9 mouse cellular contexts compared by ENCODE assay signal in the genomic region with DNA sequence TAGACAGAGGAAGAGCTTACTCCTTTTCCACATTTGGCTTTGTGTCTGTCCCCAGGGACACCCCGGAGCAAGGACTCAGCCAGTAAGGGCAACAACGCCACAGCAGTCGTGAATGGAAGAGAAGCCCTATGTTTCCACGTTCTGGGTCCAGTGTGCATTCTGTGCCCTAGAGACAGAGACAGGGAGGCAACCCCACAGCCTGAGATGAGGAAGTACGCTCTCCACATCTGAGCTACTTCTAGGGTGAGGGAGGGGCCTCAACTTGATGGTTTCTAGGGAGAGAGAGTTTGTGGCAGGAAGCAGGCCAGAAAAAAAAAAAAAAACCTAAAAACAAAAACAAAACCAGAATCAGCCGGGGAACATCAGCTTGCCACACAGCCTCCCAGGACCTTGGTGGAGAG.
DNase-seq lines count a peak whose midpoint lies in the region; ATAC-seq and TF ChIP-seq lines count a peak whose summit lies in the region.
"Had no signal": no experiment of that assay in that cellular context is flagged by ENCODE, and none has a peak within 500 bp of the region (broad histone marks: within the 10 kb centered on the region; RNA-seq: fewer than 3 reads in every experiment).

No protein-coding gene starts in this region.

- H3K27ac ChIP-seq in left cerebral cortex, adult 2 months = no peak overlapping the region
- no peak overlapping the region for H3K27ac ChIP-seq in kidney, adult 2 months (ENCODE audit: insufficient read depth, low read depth, low read length)
- H3K27ac ChIP-seq in forebrain, embryonic 16.5 days (ENCODE audit: low read length) = no peak overlapping the region
- H3K27ac ChIP-seq: hindbrain, embryonic 14.5 days had no signal

- H3K9ac ChIP-seq in forebrain, embryonic 16.5 days (replicated peaks; ENCODE audit: low read depth, low read length) = no peak overlapping the region
- H3K9ac ChIP-seq: hindbrain, embryonic 14.5 days had no signal

- no peak overlapping the region for H3K4me3 ChIP-seq in left cerebral cortex, adult 2 months
- no peak overlapping the region for H3K4me3 ChIP-seq in kidney, adult 2 months (ENCODE audit: insufficient read depth, low read depth, low read length)
- H3K4me3 ChIP-seq in forebrain, embryonic 16.5 days (replicated peaks; ENCODE audit: low read length) = no peak overlapping the region

- no peaks in the 10 kb centered on the region for H3K36me3 ChIP-seq in kidney, adult 2 months (ENCODE audit: control insufficient read depth, insufficient read depth, low read length)
- no peaks in the 10 kb centered on the region for H3K36me3 ChIP-seq in forebrain, embryonic 16.5 days (ENCODE audit: control insufficient read depth, insufficient read depth)

- intact Hi-C loops in left cerebral cortex, adult 2 months (cut with DNase I) = no loop called here

- TF ChIP-seq CTCF in left cerebral cortex, adult 2 months (IDR thresholded peaks at IDR 0.05) = no peak
- no peak for TF ChIP-seq CTCF in kidney, adult 2 months (conservative IDR thresholded peaks at IDR 0.05; ENCODE audit: insufficient read depth, insufficient read length, low read depth, low read length)

- TF ChIP-seq POLR2A in kidney, adult 2 months (IDR thresholded peaks at IDR 0.05; ENCODE audit: low read depth, low read length) = no peak

- no peaks in the 10 kb centered on the region for H3K4me1 ChIP-seq in kidney, adult 2 months (ENCODE audit: control insufficient read depth, insufficient read depth, low read length)
- H3K4me1 ChIP-seq in forebrain, embryonic 16.5 days (replicated peaks; ENCODE audit: control insufficient read depth, insufficient read depth, low read length) = peaks cover 20% of the 10 kb centered on the region

- WGBS in kidney, adult 2 months = 57% methylated on average over 6 of the region's 6 CpGs
- WGBS in forebrain, embryonic 16.5 days = 37% methylated on average over 6 of the region's 6 CpGs

- H3K9me3 ChIP-seq in forebrain, embryonic 16.5 days (ENCODE audit: control insufficient read depth, low read length) = no peaks in the 10 kb centered on the region

- ATAC-seq in forebrain, embryonic 16.5 days = no peak

- H3K27me3 ChIP-seq in kidney, adult 2 months (replicated peaks; ENCODE audit: control insufficient read depth, insufficient read depth, low read length) = no peaks in the 10 kb centered on the region
- H3K27me3 ChIP-seq in forebrain, embryonic 16.5 days (replicated peaks; ENCODE audit: control insufficient read depth, insufficient read depth, low read length) = no peaks in the 10 kb centered on the region

- no peak overlapping the region for H3K4me2 ChIP-seq in forebrain, embryonic 16.5 days (ENCODE audit: low read length)
- H3K4me2 ChIP-seq: hindbrain, embryonic 14.5 days had no signal

- peak; percentile 12 for DNase-seq in kidney, adult 9 months
- DNase-seq in kidney, postnatal 14 days = no peak
- DNase-seq in CD8-positive naive resting alpha-beta T cell, adult 2 months (ENCODE audit: low read depth in 2 of 2, low spot score in 2 of 2) = peak; percentile 66 to 70
- peak; percentile 90 for DNase-seq in induced T-regulatory cell, adult 2 months (ENCODE audit: low read depth)
- DNase-seq in spleen, postnatal 4 days (ENCODE audit: low spot score in 2 of 2) = peak; percentile 30 to 69
- no peak for DNase-seq in left cerebral cortex, adult 2 months (ENCODE audit: extremely low spot score in 1 of 2, low spot score in 2 of 2)
- no peak for DNase-seq in kidney, adult 2 months

Comparison
In these comparisons a context has a peak if more than half of its experiments do, and no peak if none do; other contexts are left out.
1. DNase-seq: peak in kidney, adult 9 months (single experiment), CD8-positive naive resting alpha-beta T cell, adult 2 months (2 of 2), induced T-regulatory cell, adult 2 months (single experiment) and spleen, postnatal 4 days (2 of 2); none in kidney, postnatal 14 days (single experiment), left cerebral cortex, adult 2 months (0 of 2) and kidney, adult 2 months (single experiment).